In the genomic region with DNA sequence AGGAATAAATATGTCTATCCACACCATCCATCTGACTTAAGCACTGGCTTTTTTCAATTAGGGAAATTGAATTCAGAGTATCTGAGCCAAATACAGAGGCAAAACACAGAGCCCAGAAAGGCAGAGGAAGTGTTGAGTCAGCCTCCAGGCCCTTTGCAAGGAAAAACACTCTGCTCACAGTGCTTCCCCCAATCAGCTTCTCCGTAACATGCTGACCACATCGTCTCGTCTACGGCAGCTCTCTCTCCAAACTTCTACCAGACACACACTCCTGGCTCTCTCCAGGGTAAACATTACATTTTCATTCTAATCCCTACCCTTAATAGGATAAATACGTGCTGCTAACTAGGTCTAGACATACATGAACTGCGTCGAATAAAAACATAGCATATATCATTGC, we compare ENCODE assay signal across 10 mouse cellular contexts.
DNase-seq lines count a peak whose midpoint lies in the region; ATAC-seq and TF ChIP-seq lines count a peak whose summit lies in the region.
"Had no signal": no experiment of that assay in that cellular context is flagged by ENCODE, and none has a peak within 500 bp of the region (broad histone marks: within the 10 kb centered on the region; RNA-seq: fewer than 3 reads in every experiment).

No protein-coding gene starts in this region.

- TF ChIP-seq POLR2A in limb, embryonic 14.5 days (IDR thresholded peaks at IDR 0.05; ENCODE audit: borderline replicate concordance, extremely low read depth, insufficient read depth, insufficient read length): no peak

- peak; percentile 12 for DNase-seq in embryonic facial prominence, embryonic 10.5 days (ENCODE audit: low spot score)
- peak; percentile 54 to 57 for DNase-seq in heart, postnatal 10 days
- peak; percentile 16 for DNase-seq in limb, embryonic 14.5 days (ENCODE audit: low spot score)
- no peak for DNase-seq in adipocyte (ENCODE audit: low spot score)
- DNase-seq in forebrain, embryonic 11.5 days (ENCODE audit: low spot score): no peak
- DNase-seq in ovary, adult 18-20 months (ENCODE audit: low spot score): no peak
- DNase-seq: spleen, adult 18-20 months had no signal

- intact Hi-C loops in heart, postnatal 10 days (cut with DNase I): no loop called here

- no peaks in the 10 kb centered on the region for H3K9me3 ChIP-seq in intestine, embryonic 15.5 days
- H3K9me3 ChIP-seq in intestine, embryonic 16.5 days (ENCODE audit: control insufficient read depth, low read length): no peaks in the 10 kb centered on the region
- H3K9me3 ChIP-seq in embryonic facial prominence, embryonic 10.5 days: no peaks in the 10 kb centered on the region
- no peaks in the 10 kb centered on the region for H3K9me3 ChIP-seq in limb, embryonic 14.5 days (ENCODE audit: control insufficient read depth, low read length)
- H3K9me3 ChIP-seq in forebrain, embryonic 11.5 days (ENCODE audit: control insufficient read depth, low read length): no peaks in the 10 kb centered on the region
- H3K9me3 ChIP-seq: midbrain, embryonic 12.5 days had no signal

- H3K36me3 ChIP-seq in intestine, embryonic 15.5 days: no peaks in the 10 kb centered on the region
- no peaks in the 10 kb centered on the region for H3K36me3 ChIP-seq in intestine, embryonic 16.5 days (ENCODE audit: control insufficient read depth, insufficient read depth, low read length)
- H3K36me3 ChIP-seq in embryonic facial prominence, embryonic 10.5 days (replicated peaks): no peaks in the 10 kb centered on the region
- H3K36me3 ChIP-seq in limb, embryonic 14.5 days (ENCODE audit: control insufficient read depth, insufficient read depth, low read length): no peaks in the 10 kb centered on the region
- H3K36me3 ChIP-seq in forebrain, embryonic 11.5 days (ENCODE audit: control insufficient read depth, insufficient read depth, low read length): no peaks in the 10 kb centered on the region
- H3K36me3 ChIP-seq: midbrain, embryonic 12.5 days had no signal

- H3K9ac ChIP-seq in intestine, embryonic 15.5 days: no peak overlapping the region
- H3K9ac ChIP-seq in intestine, embryonic 16.5 days (ENCODE audit: low read depth, low read length): no peak overlapping the region
- no peak overlapping the region for H3K9ac ChIP-seq in limb, embryonic 14.5 days (ENCODE audit: low read depth, low read length, severe bottlenecking)
- H3K9ac ChIP-seq in forebrain, embryonic 11.5 days (ENCODE audit: low read length): no peak overlapping the region
- H3K9ac ChIP-seq: midbrain, embryonic 12.5 days had no signal

- no peak overlapping the region for H3K27ac ChIP-seq in intestine, embryonic 15.5 days
- H3K27ac ChIP-seq in intestine, embryonic 16.5 days (ENCODE audit: low read length): no peak overlapping the region
- H3K27ac ChIP-seq in embryonic facial prominence, embryonic 10.5 days (replicated peaks): no peak overlapping the region
- no peak overlapping the region for H3K27ac ChIP-seq in limb, embryonic 14.5 days (replicated peaks; ENCODE audit: low read depth, low read length)
- no peak overlapping the region for H3K27ac ChIP-seq in forebrain, embryonic 11.5 days (ENCODE audit: low read depth, low read length)
- H3K27ac ChIP-seq: midbrain, embryonic 12.5 days had no signal

- no peak overlapping the region for H3K4me3 ChIP-seq in intestine, embryonic 15.5 days (replicated peaks)
- H3K4me3 ChIP-seq in intestine, embryonic 16.5 days (ENCODE audit: low read length): no peak overlapping the region
- no peak overlapping the region for H3K4me3 ChIP-seq in embryonic facial prominence, embryonic 10.5 days
- H3K4me3 ChIP-seq in limb, embryonic 14.5 days (replicated peaks; ENCODE audit: low read length): no peak overlapping the region
- H3K4me3 ChIP-seq in forebrain, embryonic 11.5 days (ENCODE audit: low read depth, low read length): no peak overlapping the region
- H3K4me3 ChIP-seq: midbrain, embryonic 12.5 days had no signal

- 31% methylated on average over 7 of the region's 7 CpGs for WGBS in intestine, embryonic 15.5 days
- WGBS in intestine, embryonic 16.5 days: 46% methylated on average over 7 of the region's 7 CpGs
- WGBS in embryonic facial prominence, embryonic 10.5 days: 57% methylated on average over 7 of the region's 7 CpGs
- 44% methylated on average over 7 of the region's 7 CpGs for WGBS in limb, embryonic 14.5 days
- WGBS in forebrain, embryonic 11.5 days: 72% methylated on average over 7 of the region's 7 CpGs

- no peaks in the 10 kb centered on the region for H3K4me1 ChIP-seq in intestine, embryonic 15.5 days (replicated peaks)
- H3K4me1 ChIP-seq in intestine, embryonic 16.5 days (ENCODE audit: control insufficient read depth, insufficient read depth, low read length): no peaks in the 10 kb centered on the region
- H3K4me1 ChIP-seq in embryonic facial prominence, embryonic 10.5 days: peaks cover 10% of the 10 kb centered on the region; the same call in 1 of the 2 replicates
- peaks cover 6% of the 10 kb centered on the region; the same call in 1 of the 2 replicates for H3K4me1 ChIP-seq in limb, embryonic 14.5 days (ENCODE audit: control insufficient read depth, insufficient read depth, low read length)
- no peaks in the 10 kb centered on the region for H3K4me1 ChIP-seq in forebrain, embryonic 11.5 days (replicated peaks; ENCODE audit: control insufficient read depth, insufficient read depth, low read length)
- H3K4me1 ChIP-seq: midbrain, embryonic 12.5 days had no signal

- H3K4me2 ChIP-seq in intestine, embryonic 15.5 days (replicated peaks): no peak overlapping the region
- H3K4me2 ChIP-seq in intestine, embryonic 16.5 days (ENCODE audit: low read depth, low read length): no peak overlapping the region
- H3K4me2 ChIP-seq in limb, embryonic 14.5 days (replicated peaks; ENCODE audit: low read depth, low read length, severe bottlenecking): no peak overlapping the region
- H3K4me2 ChIP-seq in forebrain, embryonic 11.5 days (ENCODE audit: low read depth, low read length, severe bottlenecking): no peak overlapping the region
- H3K4me2 ChIP-seq: midbrain, embryonic 12.5 days had no signal

- no peaks in the 10 kb centered on the region for H3K27me3 ChIP-seq in intestine, embryonic 15.5 days (replicated peaks)
- no peaks in the 10 kb centered on the region for H3K27me3 ChIP-seq in intestine, embryonic 16.5 days (replicated peaks; ENCODE audit: control insufficient read depth, insufficient read depth, low read length)
- H3K27me3 ChIP-seq in embryonic facial prominence, embryonic 10.5 days (replicated peaks; ENCODE audit: low read depth, poor library complexity, severe bottlenecking): no peaks in the 10 kb centered on the region
- no peaks in the 10 kb centered on the region for H3K27me3 ChIP-seq in limb, embryonic 14.5 days (ENCODE audit: control insufficient read depth, insufficient read depth, low read length)
- no peaks in the 10 kb centered on the region for H3K27me3 ChIP-seq in forebrain, embryonic 11.5 days (ENCODE audit: control insufficient read depth, insufficient read depth, low read length)
- H3K27me3 ChIP-seq: midbrain, embryonic 12.5 days had no signal

- ATAC-seq in intestine, embryonic 15.5 days: peak; percentile 70; the same call in 1 of the 2 replicates
- no peak for ATAC-seq in intestine, embryonic 16.5 days
- peak; percentile 55; the same call in 1 of the 2 replicates for ATAC-seq in limb, embryonic 14.5 days (ENCODE audit: low FRiP score, low read depth)
- ATAC-seq in forebrain, embryonic 11.5 days (replicated peaks; ENCODE audit: low FRiP score): no peak

Comparison
In these comparisons a context has a peak if more than half of its experiments do, and no peak if none do; other contexts are left out.
1. ATAC-seq: peak in intestine, embryonic 15.5 days (single experiment) and limb, embryonic 14.5 days (single experiment); none in intestine, embryonic 16.5 days (single experiment) and forebrain, embryonic 11.5 days (single experiment).
2. DNase-seq: peak in embryonic facial prominence, embryonic 10.5 days (single experiment), heart, postnatal 10 days (2 of 2) and limb, embryonic 14.5 days (single experiment); none in adipocyte (single experiment), forebrain, embryonic 11.5 days (single experiment) and ovary, adult 18-20 months (single experiment).